Mouse (Mus musculus) embryonic facial prominence, embryonic 15.5 days (tissue): ENCODE measurements around the gene Pop7. TPM values are rescaled to one million over a fixed set of nuclear protein-coding genes. Genes with fewer than 3 reads are reported as not detected.
A peak's percentile ranks its signal among the peaks of the same experiment; 100 is the strongest.

Source experiments
- ATAC-seq: fragments of 200-750 bp; cut with Nextera tagmentation; 2 replicates; pipeline ENCODE4 v1.8.0; 2017; ENCODE audit warnings: low read depth, moderate TSS enrichment; ENCODE audit not compliant: insufficient number of reproducible peaks, low FRiP score, low TSS enrichment
- H3K27ac ChIP-seq: fragments of 300-500 bp; sonication (generic); replicated peaks from 2 replicates; pipeline ENCODE4 v1.5.1; 2015; ENCODE audit warnings: mild to moderate bottlenecking, inconsistent platforms
- H3K27me3 ChIP-seq: fragments of 300-500 bp; sonication (generic); 2 replicates; pipeline ENCODE4 v1.6.1; 2015; ENCODE audit warnings: inconsistent platforms
- H3K36me3 ChIP-seq: fragments of 300-500 bp; sonication (generic); 2 replicates; pipeline ENCODE4 v1.6.1; 2015; ENCODE audit warnings: mild to moderate bottlenecking, inconsistent platforms
- H3K4me1 ChIP-seq: fragments of 300-500 bp; sonication (generic); 2 replicates; pipeline ENCODE4 v1.6.1; 2015; ENCODE audit warnings: inconsistent platforms
- H3K4me2 ChIP-seq: fragments of 300-500 bp; sonication (generic); replicated peaks from 2 replicates; pipeline ENCODE4 v1.6.1; 2015; ENCODE audit warnings: mild to moderate bottlenecking, inconsistent platforms
- H3K4me3 ChIP-seq: fragments of 300-500 bp; sonication (generic); replicated peaks from 2 replicates; pipeline ENCODE4 v1.5.1; 2015; ENCODE audit warnings: mild to moderate bottlenecking, inconsistent platforms
- H3K9ac ChIP-seq: fragments of 300-500 bp; sonication (generic); 2 replicates; pipeline ENCODE4 v1.6.1; 2015; ENCODE audit warnings: inconsistent platforms
- H3K9me3 ChIP-seq: fragments of 300-500 bp; sonication (generic); replicated peaks from 2 replicates; pipeline ENCODE4 v1.6.1; 2016; ENCODE audit warnings: inconsistent platforms
- WGBS: fragments of 180-500 bp; shearing (Covaris S2); methylation state at CpG from one replicate; pipeline ENCODE4 v1.1.7; 2015; 5-methylcytosine and 5-hydroxymethylcytosine counted together
- polyA plus RNA-seq: library from polyadenylated mRNA; unstranded; fragments of >200 nt; fragmentation: Nextera tagmentation; extraction: Ambion mirVana; gene quantifications from 2 replicates; pipeline ENCODE4 v1.2.1, GENCODE M21; 2015

Gene Pop7
- polyA plus RNA-seq = 45.1 and 45.9 TPM in 2 replicates

GRCm38 (mm10) chr5:137501709-137502666 lies at the start of gene Pop7:
Gene Pop7, minus strand, starts transcription at chr5:137502518.
- Histone ChIP-seq H3K4me1 (peaks cover 11% of the 10 kb centered on the region; the same call in 1 of the 2 replicates), H3K4me3 (peak within 1 kb of the TSS; percentile 83), H3K27me3 (no peaks in the 10 kb centered on the region), H3K4me2 (peak within 1 kb of the TSS; percentile 84), H3K36me3 (peaks cover 7% of the 10 kb centered on the region; the same call in 1 of the 2 replicates), H3K27ac (peak within 1 kb of the TSS; percentile 99), H3K9ac (peak within 1 kb of the TSS; percentile 74), H3K9me3 (no peaks in the 10 kb centered on the region)
- 2% methylated on average over 64 of the region's 64 CpGs for WGBS
- ATAC-seq = peak; percentile 96

GRCm38 (mm10) chr5:137551119-137551518 lies 48.8 kb upstream of the Pop7 start:
- Histone ChIP-seq H3K4me1 (peaks cover 7% of the 10 kb centered on the region), H3K9me3 (no peaks in the 10 kb centered on the region), H3K27ac (no peak overlapping the region), H3K4me2 (no peak overlapping the region), H3K4me3 (no peak overlapping the region), H3K9ac (no peak overlapping the region), H3K36me3 (no peaks in the 10 kb centered on the region), H3K27me3 (peaks cover 20% of the 10 kb centered on the region)
- no peak for ATAC-seq
- WGBS = 69% methylated on average over 5 of the region's 5 CpGs

DNA sequence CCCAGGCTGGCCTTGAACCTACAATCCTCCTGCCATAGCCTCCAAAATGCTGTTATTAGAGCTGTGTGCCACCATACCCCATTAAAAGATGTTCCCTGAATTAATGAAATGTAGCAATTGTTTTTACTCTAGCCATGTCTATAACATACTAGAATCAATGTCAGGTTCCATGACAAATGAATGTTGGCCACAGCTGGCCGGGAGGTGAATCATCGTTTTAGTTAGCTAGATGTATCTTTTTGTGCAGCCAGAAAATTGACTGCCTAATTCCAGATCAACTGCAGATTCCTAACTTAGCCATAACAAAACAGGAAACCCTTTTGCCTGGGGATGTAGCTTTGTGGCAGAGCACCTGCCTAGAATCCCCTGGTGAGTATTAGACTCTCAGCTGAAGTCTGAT lies 47.5 kb upstream of the Pop7 start:
- Histone ChIP-seq H3K27ac (no peak overlapping the region), H3K4me1 (peaks cover 7% of the 10 kb centered on the region), H3K9ac (no peak overlapping the region), H3K27me3 (peaks cover 18% of the 10 kb centered on the region), H3K4me3 (no peak overlapping the region), H3K36me3 (no peaks in the 10 kb centered on the region), H3K9me3 (no peaks in the 10 kb centered on the region), H3K4me2 (no peak overlapping the region)
- WGBS = 79% methylated on average over 2 of the region's 2 CpGs
- no peak for ATAC-seq

- no peak overlapping the region for H3K27ac ChIP-seq
- H3K4me1 ChIP-seq = no peaks in the 10 kb centered on the region
- H3K36me3 ChIP-seq = no peaks in the 10 kb centered on the region
- no peaks in the 10 kb centered on the region for H3K27me3 ChIP-seq
- no peak overlapping the region for H3K4me3 ChIP-seq
- H3K9ac ChIP-seq = no peak overlapping the region
- H3K4me2 ChIP-seq = no peak overlapping the region
- H3K9me3 ChIP-seq = no peaks in the 10 kb centered on the region
- 77% methylated on average over 4 of the region's 4 CpGs for WGBS
- no peak for ATAC-seq
Observed at GRCm38 (mm10) chr5:137545596-137545995, 43.3 kb upstream of the Pop7 start.

- Histone ChIP-seq H3K9ac (no peak overlapping the region), H3K4me3 (no peak overlapping the region), H3K27ac (no peak overlapping the region), H3K9me3 (no peaks in the 10 kb centered on the region), H3K4me2 (no peak overlapping the region), H3K36me3 (no peaks in the 10 kb centered on the region), H3K4me1 (no peaks in the 10 kb centered on the region), H3K27me3 (no peaks in the 10 kb centered on the region)
- no peak for ATAC-seq
- WGBS = 68% methylated on average over 6 of the region's 6 CpGs
Observed at GRCm38 (mm10) chr5:137544926-137545325, 42.6 kb upstream of the Pop7 start.

GRCm38 (mm10) chr5:137541768-137542540 lies 39.6 kb upstream of the Pop7 start:
- no peaks in the 10 kb centered on the region for H3K36me3 ChIP-seq
- no peaks in the 10 kb centered on the region for H3K4me1 ChIP-seq
- H3K4me3 ChIP-seq = no peak overlapping the region
- no peak overlapping the region for H3K27ac ChIP-seq
- no peak for ATAC-seq
- no peaks in the 10 kb centered on the region for H3K9me3 ChIP-seq
- H3K9ac ChIP-seq = no peak overlapping the region
- H3K27me3 ChIP-seq = no peaks in the 10 kb centered on the region
- WGBS = 66% methylated on average over 5 of the region's 5 CpGs
- H3K4me2 ChIP-seq = no peak overlapping the region

- Histone ChIP-seq H3K27me3 (no peaks in the 10 kb centered on the region), H3K36me3 (no peaks in the 10 kb centered on the region), H3K9ac (no peak overlapping the region), H3K4me3 (no peak overlapping the region), H3K4me1 (no peaks in the 10 kb centered on the region), H3K4me2 (no peak overlapping the region), H3K27ac (no peak overlapping the region), H3K9me3 (no peaks in the 10 kb centered on the region)
- ATAC-seq = no peak
- 71% methylated on average over 6 of the region's 6 CpGs for WGBS
Observed at GRCm38 (mm10) chr5:137540991-137541390, 38.7 kb upstream of the Pop7 start.

DNA sequence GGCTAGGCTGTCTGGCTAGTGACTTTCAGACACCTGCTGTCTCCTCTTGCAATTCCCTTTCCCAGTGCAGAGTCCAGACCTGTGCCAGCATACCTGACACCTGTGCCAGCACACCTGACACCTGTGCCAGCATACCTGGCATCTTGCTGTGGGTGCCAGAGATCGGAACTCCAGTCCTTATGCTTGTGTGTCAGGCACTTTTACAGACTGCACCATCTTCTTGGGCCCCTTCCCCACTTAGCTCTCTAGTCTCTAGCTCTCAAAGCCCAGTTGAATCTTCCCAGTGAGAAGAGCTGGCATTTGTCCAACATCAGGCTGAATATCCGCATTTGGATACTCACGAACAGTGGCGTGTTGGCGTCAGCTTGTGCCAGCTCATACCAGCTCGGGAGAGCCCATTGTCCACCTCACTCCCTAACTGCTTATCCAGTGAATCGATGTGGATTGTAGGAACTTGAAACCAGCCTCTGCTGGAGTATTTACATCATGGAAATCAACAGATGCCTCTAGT lies 37.0 kb upstream of the Pop7 start:
- Histone ChIP-seq H3K27ac (no peak overlapping the region), H3K4me2 (no peak overlapping the region), H3K9me3 (no peaks in the 10 kb centered on the region), H3K4me1 (no peaks in the 10 kb centered on the region), H3K27me3 (no peaks in the 10 kb centered on the region), H3K4me3 (no peak overlapping the region), H3K36me3 (no peaks in the 10 kb centered on the region), H3K9ac (no peak overlapping the region)
- 52% methylated on average over 7 of the region's 7 CpGs for WGBS
- ATAC-seq = no peak

- Histone ChIP-seq H3K4me1 (no peaks in the 10 kb centered on the region), H3K9me3 (no peaks in the 10 kb centered on the region), H3K4me2 (no peak overlapping the region), H3K27me3 (no peaks in the 10 kb centered on the region), H3K9ac (no peak overlapping the region), H3K4me3 (no peak overlapping the region), H3K36me3 (no peaks in the 10 kb centered on the region), H3K27ac (no peak overlapping the region)
- 53% methylated on average over 4 of the region's 4 CpGs for WGBS
- ATAC-seq = no peak
Observed at GRCm38 (mm10) chr5:137537461-137537860, 35.1 kb upstream of the Pop7 start.

- Histone ChIP-seq H3K4me1 (peaks cover 4% of the 10 kb centered on the region), H3K9me3 (no peaks in the 10 kb centered on the region), H3K4me3 (no peak overlapping the region), H3K27me3 (no peaks in the 10 kb centered on the region), H3K36me3 (no peaks in the 10 kb centered on the region), H3K4me2 (no peak overlapping the region), H3K9ac (no peak overlapping the region), H3K27ac (no peak overlapping the region)
- WGBS = 80% methylated on average over 9 of the region's 9 CpGs
- no peak for ATAC-seq
Observed at GRCm38 (mm10) chr5:137535318-137535717, 33.0 kb upstream of the Pop7 start.

- 89% methylated on average over 3 of the region's 3 CpGs for WGBS
- Histone ChIP-seq H3K4me3 (no peak overlapping the region), H3K9ac (no peak overlapping the region), H3K4me2 (no peak overlapping the region), H3K9me3 (no peaks in the 10 kb centered on the region), H3K4me1 (peaks cover 10% of the 10 kb centered on the region), H3K36me3 (peaks cover 4% of the 10 kb centered on the region), H3K27me3 (no peaks in the 10 kb centered on the region), H3K27ac (no peak overlapping the region)
- ATAC-seq = no peak
Observed at GRCm38 (mm10) chr5:137534762-137535161, 32.4 kb upstream of the Pop7 start.
